ENCODE assay signal across 8 mouse cellular contexts in the genomic region with DNA sequence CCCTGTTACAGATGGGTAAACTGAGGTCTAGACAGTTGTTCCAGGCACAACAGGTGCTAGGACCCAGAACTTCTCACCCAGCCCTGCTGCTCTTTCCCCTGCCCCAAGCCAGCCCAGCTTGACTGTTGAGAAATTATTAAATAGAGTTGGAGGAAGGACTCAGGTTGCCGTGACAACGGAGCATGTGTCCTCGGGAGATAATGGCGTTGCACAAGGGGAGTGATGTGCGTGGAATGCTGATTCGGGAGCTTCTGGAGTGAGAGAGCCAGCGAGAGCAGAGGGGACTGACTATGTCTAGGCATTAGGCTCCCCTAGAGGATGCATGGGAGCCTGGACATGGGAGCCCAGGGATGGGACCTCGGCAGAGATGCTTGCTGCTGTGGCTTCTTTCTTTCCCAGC. TPM values are rescaled to one million over a fixed set of nuclear protein-coding genes. Genes with fewer than 3 reads are reported as not detected.
DNase-seq lines count a peak whose midpoint lies in the region; ATAC-seq and TF ChIP-seq lines count a peak whose summit lies in the region.

No protein-coding gene starts in this region.

- H3K4me2 ChIP-seq in heart, embryonic 11.5 days: no peak overlapping the region

- DNase-seq in embryo, embryonic 10.5 days (ENCODE audit: low spot score): peak; percentile 86
- peak; percentile 58 to 73 for DNase-seq in frontal cortex, postnatal 14 days (ENCODE audit: low spot score in 2 of 2)
- DNase-seq in left cerebral cortex, adult 2 months (ENCODE audit: extremely low spot score in 1 of 2, low spot score in 2 of 2): peak; percentile 42 to 78
- DNase-seq in retina, postnatal 1 day: peak; percentile 86
- DNase-seq in urinary bladder, adult 2 months (ENCODE audit: low spot score): no peak
- no peak for DNase-seq in kidney, adult 9 months
- no peak for DNase-seq in B cell, adult 2 months

- WGBS in heart, embryonic 11.5 days (ENCODE audit: insufficient replicate concordance): 43% methylated on average over 8 of the region's 8 CpGs

- H3K27me3 ChIP-seq in heart, embryonic 11.5 days (ENCODE audit: control insufficient read depth, insufficient read depth, low read length): peaks cover 44% of the 10 kb centered on the region

- H3K27ac ChIP-seq in left cerebral cortex, adult 2 months: peak overlapping the region; percentile 48; the same call in 1 of the 2 replicates
- H3K27ac ChIP-seq in heart, embryonic 11.5 days (ENCODE audit: low read depth, low read length): no peak overlapping the region

- H3K4me1 ChIP-seq in heart, embryonic 11.5 days (ENCODE audit: control insufficient read depth, insufficient read depth, low read length): no peaks in the 10 kb centered on the region

- H3K9me3 ChIP-seq in heart, embryonic 11.5 days (replicated peaks; ENCODE audit: control insufficient read depth, low read length): no peaks in the 10 kb centered on the region

- no peak overlapping the region for H3K4me3 ChIP-seq in left cerebral cortex, adult 2 months
- H3K4me3 ChIP-seq in heart, embryonic 11.5 days (ENCODE audit: low read depth, low read length): no peak overlapping the region

- intact Hi-C loops in left cerebral cortex, adult 2 months (cut with DNase I): no loop called here

- no peaks in the 10 kb centered on the region for H3K36me3 ChIP-seq in heart, embryonic 11.5 days (ENCODE audit: control insufficient read depth, insufficient read depth, low read length)

- ATAC-seq in heart, embryonic 11.5 days (replicated peaks; ENCODE audit: insufficient number of reproducible peaks, low FRiP score, low TSS enrichment): no peak

- TF ChIP-seq CTCF in left cerebral cortex, adult 2 months (IDR thresholded peaks at IDR 0.05): no peak

- no peak overlapping the region for H3K9ac ChIP-seq in heart, embryonic 11.5 days (ENCODE audit: low read depth, low read length)

RNA-seq across cellular contexts. Expression of a gene that starts 7.7 kb away (rescaled TPM):
- total RNA-seq in left cerebral cortex, adult 2 months (2021): 100 to 1,000 TPM; 292 to 305 TPM
- polyA plus RNA-seq in urinary bladder, adult 2 months (2012; rRNA removed): 0.03 and 0.06 TPM in 2 replicates
- 0.23 and 0.26 TPM in 2 replicates for polyA plus RNA-seq in heart, embryonic 11.5 days (2014; fragmentation: Nextera tagmentation; extraction: Ambion mirVana)

Comparison
In these comparisons a context has a peak if more than half of its experiments do, and no peak if none do; other contexts are left out.
1. DNase-seq: peak in embryo, embryonic 10.5 days (single experiment), frontal cortex, postnatal 14 days (2 of 2), left cerebral cortex, adult 2 months (2 of 2) and retina, postnatal 1 day (single experiment); none in urinary bladder, adult 2 months (single experiment), kidney, adult 9 months (single experiment) and B cell, adult 2 months (0 of 2).